Mouse (Mus musculus) embryonic facial prominence, embryonic 14.5 days (tissue): ENCODE data around the gene Gm364. TPM values are rescaled to one million over a fixed set of nuclear protein-coding genes. Genes with fewer than 3 reads are reported as not detected.

Source experiments
- ATAC-seq: fragments of 200-750 bp; cut with Nextera tagmentation; 2 replicates; pipeline ENCODE4 v1.8.0; 2017; ENCODE audit warnings: low read depth, moderate number of reproducible peaks, moderate TSS enrichment
- DNase-seq: peaks from one replicate; pipeline ENCODE4 v3.0.0-alpha.2; 2015; ENCODE audit warnings: low spot score
- H3K27ac ChIP-seq: fragments of 300-500 bp; sonication (generic); replicated peaks from 2 replicates; pipeline ENCODE4 v1.5.1; 2014; ENCODE audit warnings: low read depth, mild to moderate bottlenecking, low read length, moderate library complexity
- H3K27me3 ChIP-seq: fragments of 300-500 bp; sonication (generic); replicated peaks from 2 replicates; pipeline ENCODE4 v1.6.1; 2014; ENCODE audit warnings: low read length; ENCODE audit not compliant: control insufficient read depth, insufficient read depth
- H3K36me3 ChIP-seq: fragments of 300-500 bp; sonication (generic); 2 replicates; pipeline ENCODE4 v1.6.1; 2014; ENCODE audit warnings: low read length, mixed read lengths; ENCODE audit not compliant: control insufficient read depth, insufficient read depth
- H3K4me1 ChIP-seq: fragments of 300-500 bp; sonication (generic); 2 replicates; pipeline ENCODE4 v1.6.1; 2014; ENCODE audit warnings: antibody characterized with exemption, low read length; ENCODE audit not compliant: control insufficient read depth, insufficient read depth
- H3K4me2 ChIP-seq: fragments of 300-500 bp; sonication (generic); 2 replicates; pipeline ENCODE4 v1.6.1; 2014; ENCODE audit warnings: low read depth, mild to moderate bottlenecking, low read length, moderate library complexity, mixed read lengths
- H3K4me3 ChIP-seq: fragments of 300-500 bp; sonication (generic); 2 replicates; pipeline ENCODE4 v1.5.1; 2014; ENCODE audit warnings: low read depth, mild to moderate bottlenecking, low read length
- H3K9ac ChIP-seq: fragments of 300-500 bp; sonication (generic); 2 replicates; pipeline ENCODE4 v1.6.1; 2014; ENCODE audit warnings: low read depth, mild to moderate bottlenecking, low read length, moderate library complexity, mixed read lengths
- H3K9me3 ChIP-seq: fragments of 300-500 bp; sonication (generic); 2 replicates; pipeline ENCODE4 v1.6.1; 2016; ENCODE audit warnings: low read length; ENCODE audit not compliant: control insufficient read depth
- WGBS: fragments of 180-500 bp; shearing (Covaris S2); extraction: QIAGEN DNeasy Blood & Tissue Kit; methylation state at CpG from one replicate; pipeline ENCODE4 v1.1.7; 2014; 5-methylcytosine and 5-hydroxymethylcytosine counted together
- polyA plus RNA-seq: library from polyadenylated mRNA; unstranded; fragments of >200 nt; fragmentation: Nextera tagmentation; extraction: Ambion mirVana; gene quantifications from 2 replicates; pipeline ENCODE4 v1.2.1, GENCODE M21; 2014

Gm364 gene
- not detected in 2 replicates for polyA plus RNA-seq

DNA sequence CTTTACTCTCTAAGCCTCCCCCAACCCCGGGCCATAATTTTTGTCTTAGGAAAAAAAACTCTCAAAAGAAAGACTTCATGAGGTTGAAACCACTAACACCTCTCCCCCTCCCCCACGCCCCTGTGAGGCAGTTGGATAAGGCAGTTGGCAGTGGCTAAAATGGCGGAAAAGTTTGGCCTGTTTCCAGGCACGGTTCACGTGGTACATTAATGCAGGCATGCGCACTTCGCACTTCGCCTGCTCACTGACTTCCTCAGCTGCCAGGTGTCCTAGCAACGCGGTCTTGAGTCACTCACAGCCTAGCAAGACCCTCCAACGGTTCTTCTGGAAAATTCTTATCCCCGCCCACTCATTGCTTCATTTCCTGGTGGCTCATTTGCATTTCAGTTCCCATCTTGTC lies at the start of gene Gm364:
Gm364 (plus strand) TSS at position 386 of the 400 bp plus-strand sequence.
- WGBS = 85% methylated on average over 12 of the region's 12 CpGs
- Histone ChIP-seq H3K4me1 (no peaks in the 10 kb centered on the region), H3K36me3 (no peaks in the 10 kb centered on the region), H3K27me3 (no peaks in the 10 kb centered on the region), H3K4me3 (no peak within 1 kb of the TSS), H3K4me2 (no peak within 1 kb of the TSS), H3K9me3 (no peaks in the 10 kb centered on the region), H3K9ac (no peak within 1 kb of the TSS), H3K27ac (no peak within 1 kb of the TSS)
- DNase-seq (no peak), ATAC-seq (no peak)

DNA sequence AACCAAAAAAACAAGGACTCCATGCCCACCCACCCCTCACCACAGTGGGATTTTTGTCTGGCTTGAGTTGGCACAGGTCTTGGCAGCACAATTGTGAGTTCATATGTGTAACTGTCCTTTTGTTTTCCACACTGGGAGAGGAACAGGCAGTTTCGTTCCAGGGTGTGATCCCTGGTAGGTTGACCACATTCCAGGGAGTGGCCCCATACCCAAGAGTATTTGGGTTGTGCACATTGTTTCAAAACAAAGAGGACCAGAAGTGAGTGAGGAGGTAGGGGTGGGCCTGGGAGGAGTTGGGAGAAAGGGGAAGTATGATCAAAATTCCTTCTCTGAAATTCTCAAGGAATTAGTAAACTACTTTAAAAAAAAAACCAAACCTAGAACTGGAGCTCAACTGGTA lies 49.6 kb upstream of the Gm364 start:
- no peak for ATAC-seq
- WGBS = 50% methylated on average over 1 of the region's 1 CpGs
- H3K4me1 ChIP-seq = no peaks in the 10 kb centered on the region

DNA sequence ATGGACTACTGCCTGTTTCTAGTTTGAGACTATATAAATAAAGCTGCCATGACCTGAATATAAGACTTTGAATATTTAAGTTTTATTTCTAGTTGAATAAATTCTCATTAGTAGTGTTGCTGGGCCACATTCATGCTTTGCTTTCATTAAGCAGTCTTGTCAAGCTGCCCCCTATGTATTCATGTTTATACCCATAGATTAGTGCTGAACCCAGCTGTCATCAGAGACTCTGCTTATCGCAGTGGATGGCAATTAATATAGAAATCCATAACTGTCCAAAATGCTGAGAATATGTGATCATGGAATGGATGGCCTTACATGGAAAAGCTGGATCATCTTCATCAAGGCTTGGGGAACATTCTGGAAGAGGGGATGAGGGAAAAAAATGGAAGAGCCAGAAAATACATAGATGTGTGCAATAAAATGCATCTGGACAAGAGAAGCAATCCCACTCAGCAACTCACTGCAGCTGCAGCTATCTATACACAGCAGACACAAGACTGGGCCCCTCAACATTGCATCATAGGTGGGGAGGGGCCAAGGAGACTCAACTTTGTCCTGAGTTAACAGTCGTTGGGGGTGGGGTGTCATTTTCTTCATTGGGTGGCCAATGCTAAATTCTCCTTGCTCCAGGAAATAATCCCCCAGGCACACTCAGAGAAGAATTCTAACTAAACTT lies 43.9 kb upstream of the Gm364 start:
- Histone ChIP-seq H3K27me3 (no peaks in the 10 kb centered on the region), H3K4me2 (no peak overlapping the region), H3K36me3 (no peaks in the 10 kb centered on the region), H3K9ac (no peak overlapping the region), H3K4me1 (no peaks in the 10 kb centered on the region), H3K27ac (no peak overlapping the region), H3K9me3 (no peaks in the 10 kb centered on the region), H3K4me3 (no peak overlapping the region)
- ATAC-seq = no peak
- DNase-seq = no peak
- WGBS = 56% methylated on average over 2 of the region's 2 CpGs

More for the DNA sequence above, 49.6 kb upstream of the Gm364 start:
- no peaks in the 10 kb centered on the region for H3K36me3 ChIP-seq
- no peak overlapping the region for H3K9ac ChIP-seq
- H3K4me3 ChIP-seq = no peak overlapping the region
- DNase-seq = no peak
- no peaks in the 10 kb centered on the region for H3K27me3 ChIP-seq
- no peak overlapping the region for H3K4me2 ChIP-seq
- H3K27ac ChIP-seq = no peak overlapping the region
- H3K9me3 ChIP-seq = no peaks in the 10 kb centered on the region

DNA sequence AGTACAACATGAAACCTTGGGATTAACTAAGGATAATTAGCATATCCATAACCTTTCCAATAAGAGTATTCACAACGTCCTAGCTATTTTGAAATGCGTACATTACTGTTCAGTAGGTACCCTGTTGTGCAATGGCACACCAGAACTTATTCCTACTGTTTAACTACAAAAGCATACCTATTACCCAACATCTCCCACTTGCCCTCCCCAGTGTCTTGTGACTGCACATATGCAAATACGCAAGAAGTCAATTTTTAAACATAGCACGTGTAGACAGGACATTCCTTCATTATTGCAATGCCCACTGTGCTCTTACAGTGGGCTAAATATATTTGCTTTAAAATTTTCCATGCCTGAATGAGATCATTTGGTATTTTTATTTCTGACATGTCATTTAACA lies 36.0 kb upstream of the Gm364 start:
- H3K4me1 ChIP-seq = no peaks in the 10 kb centered on the region
- H3K4me3 ChIP-seq = no peak overlapping the region
- ATAC-seq = no peak
- no peak for DNase-seq
- H3K9ac ChIP-seq = no peak overlapping the region
- H3K9me3 ChIP-seq = no peaks in the 10 kb centered on the region
- H3K27me3 ChIP-seq = no peaks in the 10 kb centered on the region
- no peak overlapping the region for H3K27ac ChIP-seq
- no peak overlapping the region for H3K4me2 ChIP-seq
- H3K36me3 ChIP-seq = 0 out of 2 replicates have a peak, but pooled peaks cover 7% of the 10 kb centered on the region
- WGBS = 83% methylated on average over 4 of the region's 4 CpGs

DNA sequence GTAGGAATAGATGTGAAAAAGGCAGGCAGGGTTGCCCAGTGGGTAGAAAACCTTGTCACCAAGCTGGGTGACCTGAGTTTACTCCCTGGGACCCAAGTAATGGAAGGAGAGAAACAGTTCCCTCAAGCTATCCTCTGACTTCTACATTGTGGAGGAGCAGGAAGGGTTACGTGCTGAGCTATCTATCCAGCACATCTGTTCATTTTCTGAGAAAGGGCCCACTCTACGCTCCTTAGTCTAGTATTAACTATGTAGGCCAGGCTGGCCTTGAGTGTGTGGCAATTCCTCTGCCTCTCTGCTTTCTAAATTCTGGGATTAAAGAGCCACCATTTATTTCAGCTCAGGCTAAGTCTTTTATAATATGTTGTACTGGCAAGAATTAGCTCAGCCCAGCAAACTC lies 35.4 kb upstream of the Gm364 start:
- WGBS = 88% methylated on average over 2 of the region's 2 CpGs
- no peak overlapping the region for H3K27ac ChIP-seq
- H3K4me1 ChIP-seq = no peaks in the 10 kb centered on the region
- H3K27me3 ChIP-seq = no peaks in the 10 kb centered on the region
- peaks cover 9% of the 10 kb centered on the region; the same call in 1 of the 2 replicates for H3K36me3 ChIP-seq
- H3K4me3 ChIP-seq = no peak overlapping the region
- no peak for DNase-seq
- H3K4me2 ChIP-seq = no peak overlapping the region
- ATAC-seq = no peak
- H3K9me3 ChIP-seq = no peaks in the 10 kb centered on the region
- H3K9ac ChIP-seq = no peak overlapping the region

DNA sequence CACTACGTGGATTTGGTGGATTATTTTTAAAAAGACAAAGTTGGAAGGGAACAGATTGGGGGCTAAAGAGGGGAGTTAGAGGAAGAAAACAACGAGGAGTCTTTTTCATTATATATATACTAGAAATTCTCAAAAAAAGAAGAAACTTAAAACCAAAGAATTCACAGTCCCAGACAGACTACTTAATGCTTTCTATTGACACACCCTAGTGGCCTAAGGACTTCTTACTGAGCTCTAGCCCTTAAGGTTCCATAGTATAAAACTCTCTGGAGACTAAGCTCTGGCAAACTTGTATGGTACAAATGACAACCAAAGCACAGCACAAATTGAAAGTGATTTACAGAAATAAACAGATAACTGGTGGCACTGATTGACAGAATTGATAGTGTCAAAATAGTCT lies 34.9 kb upstream of the Gm364 start:
- H3K27me3 ChIP-seq = no peaks in the 10 kb centered on the region
- no peak overlapping the region for H3K4me3 ChIP-seq
- peaks cover 14% of the 10 kb centered on the region; the same call in 1 of the 2 replicates for H3K36me3 ChIP-seq
- no peak for DNase-seq
- no peaks in the 10 kb centered on the region for H3K4me1 ChIP-seq
- no peak for ATAC-seq
- H3K4me2 ChIP-seq = no peak overlapping the region
- H3K9me3 ChIP-seq = no peaks in the 10 kb centered on the region
- no peak overlapping the region for H3K9ac ChIP-seq
- 71% methylated on average over 2 of the region's 2 CpGs for WGBS
- no peak overlapping the region for H3K27ac ChIP-seq

DNA sequence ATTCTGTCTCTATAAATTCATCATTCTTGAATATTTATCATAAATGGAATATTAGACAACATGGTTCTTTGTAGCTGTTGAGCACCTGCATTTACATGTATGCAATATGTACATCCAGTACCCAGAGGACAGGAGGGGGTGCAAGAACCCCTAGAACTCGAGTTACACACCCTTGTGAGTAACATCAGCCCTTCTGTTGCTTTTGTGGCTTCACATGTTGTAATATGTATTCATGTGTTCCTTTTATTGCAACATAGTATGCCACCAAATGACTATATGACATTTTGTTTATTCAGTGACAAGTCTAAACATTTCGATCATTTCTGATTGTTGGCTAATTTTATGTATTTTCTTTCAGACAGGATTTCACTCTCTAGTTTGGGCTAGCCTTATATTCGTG lies 31.9 kb upstream of the Gm364 start:
- no peak for DNase-seq
- Histone ChIP-seq H3K4me2 (no peak overlapping the region), H3K9ac (no peak overlapping the region), H3K27me3 (no peaks in the 10 kb centered on the region), H3K4me3 (no peak overlapping the region), H3K9me3 (no peaks in the 10 kb centered on the region), H3K27ac (no peak overlapping the region), H3K36me3 (peaks cover 37% of the 10 kb centered on the region; the same call in 1 of the 2 replicates), H3K4me1 (no peaks in the 10 kb centered on the region)
- 74% methylated on average over 3 of the region's 3 CpGs for WGBS
- no peak for ATAC-seq

DNA sequence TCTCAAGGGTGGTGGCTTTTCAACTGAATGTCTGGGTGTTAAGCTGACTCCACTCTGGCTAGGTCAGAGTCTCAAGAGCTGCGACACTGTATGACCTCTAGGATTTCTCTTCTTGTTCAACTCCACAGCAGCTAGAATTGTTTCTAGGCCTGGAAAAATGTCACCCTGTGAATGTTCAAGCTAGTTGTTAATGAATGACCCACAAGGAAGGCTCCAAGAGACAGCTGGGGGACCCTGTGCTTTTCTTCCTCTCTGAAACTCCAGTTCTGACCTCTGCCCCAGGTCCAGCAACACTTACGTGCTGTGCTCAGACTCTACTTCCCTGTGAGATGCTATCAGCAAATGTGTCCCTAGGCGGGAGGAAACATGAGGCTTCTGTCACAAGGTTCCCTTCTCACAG lies 30.4 kb upstream of the Gm364 start:
- H3K4me2 ChIP-seq = no peak overlapping the region
- WGBS = 83% methylated on average over 3 of the region's 3 CpGs
- no peaks in the 10 kb centered on the region for H3K9me3 ChIP-seq
- H3K27me3 ChIP-seq = no peaks in the 10 kb centered on the region
- H3K27ac ChIP-seq = no peak overlapping the region
- no peaks in the 10 kb centered on the region for H3K4me1 ChIP-seq
- ATAC-seq (no peak), DNase-seq (no peak)
- H3K36me3 ChIP-seq = peaks cover 43% of the 10 kb centered on the region; the same call in 1 of the 2 replicates
- H3K9ac ChIP-seq = no peak overlapping the region
- no peak overlapping the region for H3K4me3 ChIP-seq

DNA sequence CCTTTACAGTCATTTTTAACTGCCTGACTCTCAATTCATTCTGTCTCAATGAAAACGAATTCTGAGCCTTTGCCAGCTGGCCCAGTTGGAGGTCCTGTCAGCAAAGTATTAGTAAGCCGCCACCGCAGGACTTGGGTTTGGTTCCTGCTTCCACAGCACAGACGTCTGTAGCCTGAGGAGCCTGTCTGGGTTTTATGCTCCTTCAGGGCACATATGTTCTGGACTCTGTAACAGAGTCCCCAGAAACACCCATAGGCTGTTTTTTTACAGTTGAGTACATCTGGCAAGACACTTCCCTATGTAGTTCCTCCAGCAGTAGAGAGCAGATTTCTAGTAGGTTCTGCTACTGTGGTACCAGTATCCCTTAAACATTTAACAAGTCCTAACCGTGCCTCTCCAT lies 28.0 kb upstream of the Gm364 start:
- no peak overlapping the region for H3K4me3 ChIP-seq
- no peaks in the 10 kb centered on the region for H3K27me3 ChIP-seq
- no peaks in the 10 kb centered on the region for H3K4me1 ChIP-seq
- WGBS = 65% methylated on average over 5 of the region's 5 CpGs
- H3K9me3 ChIP-seq = no peaks in the 10 kb centered on the region
- H3K36me3 ChIP-seq = peaks cover 67% of the 10 kb centered on the region
- no peak overlapping the region for H3K27ac ChIP-seq
- H3K4me2 ChIP-seq = no peak overlapping the region
- no peak overlapping the region for H3K9ac ChIP-seq
- DNase-seq (no peak), ATAC-seq (no peak)
